Mouse (Mus musculus): ENCODE measurements around the gene Gltp. TPM values are rescaled to one million over a fixed set of nuclear protein-coding genes. Genes with fewer than 3 reads are reported as not detected.

Gltp gene
- total RNA-seq, 4 experiments from 2014 or later: 26.3 to 46.1 (median 33.8) TPM

Small RNAs within 50 kb of the gene (microRNA-seq; reads per million reads assigned to microRNA genes)
- gene Mir7028: 0.64 to 2.8 reads per million in 2 experiments

Other genes with a start within 250 kb of the Gltp start
- gene Mmab, start 246.9 kb downstream of the Gltp start, total RNA-seq (2022): 10 to 100 TPM; 19.0 to 20.6 (median 19.4) TPM
- 10 to 100 TPM; 22.8 to 36.2 (median 31.2) TPM for gene Mvk, start 246.7 kb downstream of the Gltp start, total RNA-seq (2022)
- 1 to 10 TPM; 4.9 to 7.2 (median 6.7) TPM for gene Fam222a, start 123.0 kb downstream of the Gltp start, total RNA-seq (2022)
- 1 to 10 TPM; 1.6 to 2.5 (median 1.9) TPM for gene Trpv4, start 32.6 kb downstream of the Gltp start, total RNA-seq (2022)
- gene Tchp, start 16.8 kb upstream of the Gltp start, total RNA-seq (2022): 10 to 100 TPM; 15.9 to 19.7 (median 17.2) TPM
- 10 to 100 TPM; 39.6 to 51.4 (median 47.0) TPM for gene Ankrd13a, start 83.7 kb upstream of the Gltp start, total RNA-seq (2022)
- gene Git2, start 84.5 kb upstream of the Gltp start, total RNA-seq (2022): 10 to 100 TPM; 51.1 to 61.4 (median 55.3) TPM
- 100 to 1,000 TPM; 133 to 155 (median 137) TPM for gene 1500011B03Rik, start 132.5 kb upstream of the Gltp start, total RNA-seq (2022)
- not detected for gene 4930519G04Rik, start 162.7 kb upstream of the Gltp start, total RNA-seq (2022)
- under 1 TPM; 0.61 to 0.98 (median 0.82) TPM for gene Gm9936, start 167.7 kb upstream of the Gltp start, total RNA-seq (2022)
- 1 to 10 TPM; 1.3 to 9.8 (median 4.7) TPM for gene Oasl2, start 206.0 kb upstream of the Gltp start, total RNA-seq (2022)
- gene Oasl1, start 232.3 kb upstream of the Gltp start, total RNA-seq (2022): 1 to 10 TPM in 1 of 4 experiments, under 1 TPM in 1, not detected in 2; 0.80 to 1.1 TPM